Mouse (Mus musculus): ENCODE results near the gene Flg.

The Flg gene

DNA sequence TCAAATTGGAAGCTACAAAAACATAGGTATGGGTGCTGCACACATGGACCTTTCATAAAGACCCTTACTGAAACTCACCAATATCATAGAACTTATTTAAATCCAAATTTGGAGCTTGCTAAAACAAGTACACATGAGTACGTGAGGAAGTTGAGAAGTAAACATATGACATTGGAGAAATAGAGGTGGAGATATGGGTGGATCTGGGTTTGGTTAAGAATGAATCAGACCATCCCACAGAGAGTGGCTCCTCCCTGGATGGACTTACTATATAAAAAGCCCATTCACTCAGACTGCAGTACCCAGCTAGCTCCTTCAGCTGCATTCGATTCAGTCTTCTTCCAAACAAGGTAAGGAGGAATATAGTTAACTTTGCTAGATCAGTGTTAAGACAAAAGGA lies at the start of gene Flg:
TSS of gene Flg (plus strand) at position 301 of the 400 bp plus-strand sequence.
- DNase-seq (ENCODE audit: low spot score in 2 of 2), result no peak

GRCm38 (mm10) chr3:93297542-93297941 lies 24.2 kb downstream of the Flg start:
- peak; percentile 16 to 47 for DNase-seq (ENCODE audit: low spot score in 2 of 2)

GRCm38 (mm10) chr3:93299832-93300231 lies 26.5 kb downstream of the Flg start:
- peak; percentile 16 to 18 for DNase-seq (ENCODE audit: low spot score in 2 of 2)

DNA sequence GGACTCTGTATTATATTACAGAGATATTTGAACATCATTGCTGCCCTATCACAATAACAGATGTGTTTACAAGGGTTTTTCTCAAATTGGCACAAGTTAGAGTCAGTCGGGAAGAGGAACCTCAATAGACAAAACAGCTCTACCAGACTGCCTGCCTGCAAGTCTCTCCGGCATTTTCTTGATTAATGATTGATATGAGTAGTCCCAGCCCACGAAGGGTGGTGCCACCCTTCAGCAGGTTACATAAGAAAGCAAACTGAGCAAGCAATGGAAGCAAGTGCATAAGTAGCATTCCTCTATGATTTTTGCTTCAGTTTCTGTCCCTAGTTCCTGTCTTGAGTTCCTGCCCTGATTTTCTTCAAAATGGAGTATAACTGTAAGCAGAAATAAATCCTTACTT lies 28.6 kb downstream of the Flg start:
- DNase-seq (ENCODE audit: low spot score in 2 of 2), result no peak

GRCm38 (mm10) chr3:93306142-93306541 lies 32.8 kb downstream of the Flg start:
- DNase-seq (ENCODE audit: low spot score in 2 of 2), result no peak

DNA sequence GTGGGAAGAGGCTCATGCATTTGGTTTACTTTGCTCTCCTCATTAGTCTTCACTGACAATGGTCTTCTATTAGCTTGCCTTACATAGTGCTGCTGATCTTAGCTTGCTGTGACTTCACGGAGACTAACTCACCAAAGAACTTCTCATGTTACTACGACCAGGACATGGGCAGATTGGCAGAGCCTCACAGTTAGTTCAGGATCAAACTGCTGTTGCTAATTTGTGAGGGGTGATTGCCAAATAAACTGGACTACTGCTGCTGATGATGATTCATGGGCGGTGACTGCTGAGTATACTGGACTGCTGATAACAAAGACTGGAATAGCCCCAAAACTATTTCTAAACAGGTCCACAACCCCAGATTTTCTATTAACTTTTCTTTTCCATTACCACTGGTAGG lies 38.0 kb downstream of the Flg start:
- no peak for DNase-seq (ENCODE audit: low spot score in 2 of 2)

- DNase-seq (ENCODE audit: low spot score in 2 of 2), result no peak
Observed at GRCm38 (mm10) chr3:93314388-93314787, 41.1 kb downstream of the Flg start.

- DNase-seq (ENCODE audit: low spot score in 2 of 2), result no peak
Observed at GRCm38 (mm10) chr3:93319449-93319848, 46.1 kb downstream of the Flg start, which contains the start of gene Hrnr. TSS of gene Hrnr (plus strand) at chr3:93319749.

- no peak for DNase-seq (ENCODE audit: low spot score in 2 of 2)
Observed at GRCm38 (mm10) chr3:93337749-93338148, 64.4 kb downstream of the Flg start.

DNA sequence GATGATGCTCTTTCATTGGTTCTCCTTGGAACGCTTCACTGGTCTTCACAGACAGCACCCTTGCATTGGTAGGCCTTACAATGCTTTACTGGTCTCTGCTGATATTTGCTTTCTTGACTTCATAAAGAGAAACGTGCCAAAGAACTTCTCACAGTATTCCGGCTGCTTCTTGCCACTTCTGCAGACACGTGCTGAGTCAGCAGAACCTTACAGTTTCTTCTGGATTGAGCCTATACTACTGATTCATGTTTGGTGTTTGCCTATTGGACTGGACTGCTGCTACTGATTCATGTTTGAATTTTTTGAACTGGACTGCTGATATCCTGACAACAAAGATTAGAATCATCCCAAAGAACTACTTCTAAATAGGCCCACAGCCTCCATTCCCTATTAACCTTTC lies 66.7 kb downstream of the Flg start:
- DNase-seq (ENCODE audit: low spot score in 2 of 2), result no peak
